Mouse (Mus musculus) testis, adult 2 months (tissue): ENCODE data around the gene Grk1.

ENCODE experiments used
- CTCF ChIP-seq: fragments of 200-500 bp; IDR thresholded peaks from 2 replicates; pipeline ENCODE4 v1.5.1; 2012; ENCODE audit warnings: low read depth, mild to moderate bottlenecking, inconsistent platforms, low read length, moderate library complexity; ENCODE audit not compliant: control insufficient read depth, insufficient read depth, insufficient replicate concordance
- POLR2A ChIP-seq: fragments of 200-500 bp; IDR thresholded peaks from 2 replicates; pipeline ENCODE4 v1.6.1; 2012; ENCODE audit warnings: low read depth, mild to moderate bottlenecking, inconsistent platforms, low read length, moderate library complexity; ENCODE audit not compliant: control insufficient read depth

- TF ChIP-seq POLR2A (no peak), CTCF (no peak)
Measured at GRCm38 (mm10) chr8:13454341-13455113, 49.6 kb downstream of the Grk1 start.
